In the genomic region with DNA sequence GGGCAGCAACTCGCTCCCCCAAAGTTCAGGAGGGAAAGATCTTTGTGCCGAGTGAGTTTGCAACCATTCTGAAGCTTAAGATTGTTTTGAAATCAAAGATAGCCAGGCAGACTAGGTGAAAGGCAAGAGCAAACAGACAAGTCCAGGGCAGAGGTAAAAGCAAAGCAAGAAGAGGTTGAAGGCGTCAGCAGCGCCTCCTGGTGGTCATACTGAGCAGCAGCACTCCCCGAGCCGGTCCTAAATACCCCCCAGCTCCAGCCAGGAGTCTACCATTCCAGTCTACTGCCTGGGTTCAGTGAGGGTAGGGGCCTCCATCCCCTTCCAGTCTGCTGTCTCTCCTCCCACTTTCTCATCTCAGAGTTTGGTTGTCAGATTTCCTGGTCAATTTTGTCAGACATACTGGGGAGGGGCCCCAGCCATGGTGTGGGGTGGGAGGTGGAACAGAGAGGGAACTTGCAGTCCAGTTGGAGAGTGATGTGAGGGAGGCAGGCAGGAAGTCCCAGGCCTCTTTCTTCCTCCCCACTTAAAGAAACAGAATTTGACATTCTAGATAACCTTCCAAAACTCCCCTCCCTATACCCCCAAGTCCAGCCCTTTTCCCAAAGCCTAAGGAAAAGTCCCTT, we compare ENCODE assay signal across 9 mouse cellular contexts. TPM values are rescaled to one million over a fixed set of nuclear protein-coding genes. Genes with fewer than 3 reads are reported as not detected.
A peak's percentile ranks its signal among the peaks of the same experiment; 100 is the strongest.
DNase-seq lines count a peak whose midpoint lies in the region; ATAC-seq lines count a peak whose summit lies in the region.
"Had no signal": no experiment of that assay in that cellular context is flagged by ENCODE, and none has a peak within 500 bp of the region (broad histone marks: within the 10 kb centered on the region; RNA-seq: fewer than 3 reads in every experiment).

No protein-coding gene starts in this region.

- H3K4me1 ChIP-seq in embryonic facial prominence, embryonic 10.5 days, result peaks cover 62% of the 10 kb centered on the region
- H3K4me1 ChIP-seq in liver, embryonic 13.5 days (replicated peaks), result peaks cover 22% of the 10 kb centered on the region

- whole genome bisulfite sequencing in embryonic facial prominence, embryonic 10.5 days, result 11% methylated on average over 6 of the region's 6 CpGs
- WGBS in liver, embryonic 13.5 days (ENCODE audit: insufficient replicate concordance), result 10% methylated on average over 6 of the region's 6 CpGs

- H3K27ac ChIP-seq in embryonic facial prominence, embryonic 10.5 days (replicated peaks), result peak overlapping the region; percentile 32; the same call in 1 of the 2 replicates
- no peak overlapping the region for H3K27ac ChIP-seq in liver, embryonic 13.5 days

- no peak overlapping the region for H3K9ac ChIP-seq in liver, embryonic 13.5 days

- no peak overlapping the region for H3K4me2 ChIP-seq in liver, embryonic 13.5 days

- H3K9me3 ChIP-seq in embryonic facial prominence, embryonic 10.5 days, result no peaks in the 10 kb centered on the region
- no peaks in the 10 kb centered on the region for H3K9me3 ChIP-seq in liver, embryonic 13.5 days (replicated peaks)

- H3K4me3 ChIP-seq in embryonic facial prominence, embryonic 10.5 days, result no peak overlapping the region
- no peak overlapping the region for H3K4me3 ChIP-seq in liver, embryonic 13.5 days (replicated peaks)
- H3K4me3 ChIP-seq: erythroblast, embryonic 14.5 days had no signal

- H3K36me3 ChIP-seq in embryonic facial prominence, embryonic 10.5 days (replicated peaks), result peaks cover 19% of the 10 kb centered on the region
- H3K36me3 ChIP-seq in liver, embryonic 13.5 days, result no peaks in the 10 kb centered on the region

- peak; percentile 35; the same call in 1 of the 2 replicates for ATAC-seq in liver, embryonic 13.5 days (ENCODE audit: low read depth)

- peak; percentile 25 to 31 for DNase-seq in left cerebral cortex, postnatal 14 days (ENCODE audit: low spot score in 2 of 2)
- no peak for DNase-seq in left cerebral cortex, postnatal 36 days (ENCODE audit: low spot score in 2 of 2)
- DNase-seq in NIH3T3 (ENCODE audit: low read depth), result peak; percentile 89
- DNase-seq in embryonic facial prominence, embryonic 10.5 days (ENCODE audit: low spot score), result peak; percentile 78
- peak; percentile 63 for DNase-seq in induced T-regulatory cell, adult 2 months (ENCODE audit: low read depth)
- peak; percentile 20 for DNase-seq in liver, embryonic 13.5 days
- peak; percentile 30 for DNase-seq in retina, postnatal 7 days (ENCODE audit: low read depth, low spot score)
- DNase-seq in frontal cortex, postnatal 14 days (ENCODE audit: low spot score in 2 of 2), result no peak

- H3K27me3 ChIP-seq in embryonic facial prominence, embryonic 10.5 days (replicated peaks; ENCODE audit: low read depth, poor library complexity, severe bottlenecking), result no peaks in the 10 kb centered on the region
- H3K27me3 ChIP-seq in liver, embryonic 13.5 days, result no peaks in the 10 kb centered on the region

- intact Hi-C loops in left cerebral cortex, postnatal 14 days (cut with DNase I), result loop anchor here (5.0 kb wide), 1 partner anchor 39 kb away; a partner anchor contains a TSS
- intact Hi-C loops in left cerebral cortex, postnatal 36 days (cut with DNase I), result loop anchor here (5.0 kb wide), 1 partner anchor 39 kb away; a partner anchor contains a TSS

RNA-seq across cellular contexts. Expression of a gene that starts 41.3 kb away (rescaled TPM):
- total RNA-seq in left cerebral cortex, postnatal 14 days (2021), result 10 to 100 TPM; 30.2 to 39.1 TPM
- total RNA-seq in left cerebral cortex, postnatal 36 days (2021), result 10 to 100 TPM; 36.1 to 50.9 TPM
- polyA plus RNA-seq in embryonic facial prominence, embryonic 10.5 days (2016; fragmentation: Nextera tagmentation; extraction: Ambion mirVana), result 27.4 and 30.4 TPM in 2 replicates
- polyA plus RNA-seq in liver, embryonic 13.5 days (2015; fragmentation: Nextera tagmentation; extraction: Ambion mirVana), result 11.3 and 11.7 TPM in 2 replicates

RNA-seq across cellular contexts. Expression of a gene that starts 42.4 kb away (rescaled TPM):
- under 1 TPM in 1 of 2 experiments, not detected in 1; 0.17 TPM for total RNA-seq in left cerebral cortex, postnatal 14 days (2021)
- total RNA-seq in left cerebral cortex, postnatal 36 days (2021), result not detected
- 0.06 and 0.15 TPM in 2 replicates for polyA plus RNA-seq in embryonic facial prominence, embryonic 10.5 days (2016; fragmentation: Nextera tagmentation; extraction: Ambion mirVana)
- 0.10 TPM in 2 replicates for polyA plus RNA-seq in liver, embryonic 13.5 days (2015; fragmentation: Nextera tagmentation; extraction: Ambion mirVana)
- polyA plus RNA-seq: erythroblast, embryonic 14.5 days had no signal

Comparison
In these comparisons a context has a peak if more than half of its experiments do, and no peak if none do; other contexts are left out.
1. DNase-seq: peak in left cerebral cortex, postnatal 14 days (2 of 2), NIH3T3 (single experiment), embryonic facial prominence, embryonic 10.5 days (single experiment), induced T-regulatory cell, adult 2 months (single experiment), liver, embryonic 13.5 days (single experiment) and retina, postnatal 7 days (single experiment); none in left cerebral cortex, postnatal 36 days (0 of 2) and frontal cortex, postnatal 14 days (0 of 2).